Mouse (Mus musculus) forebrain, postnatal 0 days (tissue): Measurements from ENCODE around the gene Zswim1. TPM values are rescaled to one million over a fixed set of nuclear protein-coding genes. Genes with fewer than 3 reads are reported as not detected.
"Not testable (repeated sequence)": the region's sequence is repeated elsewhere in the genome, so short reads cannot be mapped to it uniquely, and the experiment has no call there.

Experiments used
- ATAC-seq: fragments of 200-750 bp; cut with Nextera tagmentation; 2 replicates; pipeline ENCODE4 v1.8.0; 2017; ENCODE audit warnings: mild to moderate bottlenecking, moderate library complexity
- DNase-seq: peaks from one replicate; pipeline ENCODE4 v3.0.0-alpha.2; 2015
- H3K27ac ChIP-seq: fragments of 300-500 bp; sonication (generic); 2 replicates; pipeline ENCODE4 v1.5.1; 2014; ENCODE audit warnings: low read depth, mild to moderate bottlenecking, antibody characterized with exemption, low read length, moderate library complexity, mixed read lengths
- H3K27me3 ChIP-seq: fragments of 300-500 bp; sonication (generic); 2 replicates; pipeline ENCODE4 v1.6.1; 2014; ENCODE audit warnings: mild to moderate bottlenecking, low read length, mixed read lengths; ENCODE audit not compliant: insufficient read depth
- H3K36me3 ChIP-seq: fragments of 300-500 bp; sonication (generic); 2 replicates; pipeline ENCODE4 v1.6.1; 2014; ENCODE audit warnings: mild to moderate bottlenecking, moderate library complexity; ENCODE audit not compliant: insufficient read depth
- H3K4me1 ChIP-seq: fragments of 300-500 bp; sonication (generic); 2 replicates; pipeline ENCODE4 v1.6.1; 2014; ENCODE audit warnings: antibody characterized with exemption; ENCODE audit not compliant: insufficient read depth
- H3K4me2 ChIP-seq: fragments of 300-500 bp; sonication (generic); 2 replicates; pipeline ENCODE4 v1.6.1; 2014; ENCODE audit warnings: low read depth, mild to moderate bottlenecking, moderate library complexity
- H3K4me3 ChIP-seq: fragments of 300-500 bp; sonication (generic); 2 replicates; pipeline ENCODE4 v1.5.1; 2014; ENCODE audit warnings: low read depth, low read length, mixed read lengths
- H3K9ac ChIP-seq: fragments of 300-500 bp; sonication (generic); 2 replicates; pipeline ENCODE4 v1.6.1; 2014; ENCODE audit warnings: mild to moderate bottlenecking
- H3K9me3 ChIP-seq: fragments of 300-500 bp; sonication (generic); 2 replicates; pipeline ENCODE4 v1.6.1; 2016; ENCODE audit warnings: low read length
- CTCF ChIP-seq: sonication (generic); IDR thresholded peaks from 2 replicates; pipeline ENCODE4 v1.5.1; 2016; ENCODE audit warnings: antibody characterized with exemption, control low read depth, low read depth
- WGBS: fragments of 180-500 bp; shearing (Covaris S2); extraction: QIAGEN DNeasy Blood & Tissue Kit; methylation state at CpG from one replicate; pipeline ENCODE4 v1.1.7; 2014; 5-methylcytosine and 5-hydroxymethylcytosine counted together
- polyA plus RNA-seq: library from polyadenylated mRNA; unstranded; fragments of >200 nt; fragmentation: Nextera tagmentation; extraction: Ambion mirVana; gene quantifications from 2 replicates; pipeline ENCODE4 v1.2.1, GENCODE M21; 2015
- total RNA-seq: library from RNA; depleted of rRNA; stranded (reverse); fragments of >200 nt; gene quantifications from 2 replicates; pipeline ENCODE4 v1.2.3, GENCODE M21; 2014

Gene Zswim1
- total and polyA plus RNA-seq, 2 experiments from 2014 or later = 18.6 to 32.6 TPM

- 0 out of 2 replicates have a peak, but pooled peaks cover 14% of the 10 kb centered on the region for H3K4me1 ChIP-seq
- 3% methylated on average over 19 of the region's 19 CpGs for WGBS
- H3K9me3 ChIP-seq = no peaks in the 10 kb centered on the region
- ATAC-seq (no peak), DNase-seq (no peak)
- H3K36me3 ChIP-seq = no peaks in the 10 kb centered on the region
- no peak for TF ChIP-seq CTCF
- H3K27ac ChIP-seq = no peak overlapping the region
- H3K27me3 ChIP-seq = peaks cover 21% of the 10 kb centered on the region
- no peak overlapping the region for H3K9ac ChIP-seq
- H3K4me2 ChIP-seq = peak overlapping the region; percentile 81
- peak overlapping the region; percentile 38 for H3K4me3 ChIP-seq
These were observed 35.5 kb downstream of the Zswim1 start for GRCm38 (mm10) chr2:164857842-164858553.

GRCm38 (mm10) chr2:164859155-164859554, 36.7 kb downstream of the Zswim1 start:
- Histone ChIP-seq H3K4me1 (0 out of 2 replicates have a peak, but pooled peaks cover 14% of the 10 kb centered on the region), H3K36me3 (no peaks in the 10 kb centered on the region), H3K27ac (no peak overlapping the region), H3K4me3 (no peak overlapping the region), H3K27me3 (peaks cover 21% of the 10 kb centered on the region), H3K4me2 (no peak overlapping the region), H3K9me3 (no peaks in the 10 kb centered on the region), H3K9ac (no peak overlapping the region)
- ATAC-seq (no peak), DNase-seq (no peak)
- TF ChIP-seq CTCF = no peak
- 45% methylated on average over 2 of the region's 2 CpGs for WGBS

DNA sequence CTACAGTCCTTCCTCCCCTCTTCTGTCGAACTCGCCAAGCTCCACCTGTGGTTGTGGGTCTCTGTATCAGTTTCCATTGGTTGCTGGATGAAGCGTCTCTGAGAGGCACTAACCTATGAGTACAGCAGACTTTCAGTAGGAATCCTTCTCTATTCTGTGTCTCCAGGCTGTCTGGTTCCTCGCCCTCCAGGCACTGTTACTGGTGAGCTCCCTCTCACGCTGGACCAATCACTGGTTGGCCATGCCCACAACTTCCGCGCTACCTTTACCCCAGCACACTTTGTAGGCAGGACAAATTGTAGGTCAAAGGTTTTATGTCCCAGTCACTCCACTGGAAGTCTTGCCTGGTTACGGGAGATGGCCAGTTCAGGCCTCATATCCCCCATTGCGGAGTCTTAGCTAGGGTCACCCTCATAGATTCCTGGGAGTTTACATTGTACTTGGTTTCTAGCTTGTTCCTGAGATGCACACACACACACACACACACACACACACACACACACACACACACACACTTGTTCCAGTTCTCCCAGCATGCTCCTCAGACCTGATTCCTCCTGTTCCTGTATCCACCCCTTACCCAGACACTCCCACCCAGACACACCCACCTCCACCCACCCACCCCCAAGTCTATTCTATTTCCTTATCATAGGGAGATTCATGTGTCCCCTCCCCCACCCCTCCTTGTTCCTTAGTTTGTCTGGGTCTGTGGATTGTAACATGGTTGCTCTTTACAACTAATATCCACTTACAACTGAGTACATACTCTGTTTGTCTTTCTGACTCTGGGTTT, 37.4 kb downstream of the Zswim1 start:
- H3K27me3 ChIP-seq = peaks cover 21% of the 10 kb centered on the region
- H3K4me2 ChIP-seq = no peak overlapping the region
- 0 out of 2 replicates have a peak, but pooled peaks cover 14% of the 10 kb centered on the region for H3K4me1 ChIP-seq
- no peak overlapping the region for H3K4me3 ChIP-seq
- WGBS = 63% methylated on average over 9 of the region's 9 CpGs
- no peaks in the 10 kb centered on the region for H3K36me3 ChIP-seq
- H3K9ac ChIP-seq = no peak overlapping the region
- TF ChIP-seq CTCF = no peak
- DNase-seq (no peak), ATAC-seq (no peak)
- no peak overlapping the region for H3K27ac ChIP-seq
- no peaks in the 10 kb centered on the region for H3K9me3 ChIP-seq

DNA sequence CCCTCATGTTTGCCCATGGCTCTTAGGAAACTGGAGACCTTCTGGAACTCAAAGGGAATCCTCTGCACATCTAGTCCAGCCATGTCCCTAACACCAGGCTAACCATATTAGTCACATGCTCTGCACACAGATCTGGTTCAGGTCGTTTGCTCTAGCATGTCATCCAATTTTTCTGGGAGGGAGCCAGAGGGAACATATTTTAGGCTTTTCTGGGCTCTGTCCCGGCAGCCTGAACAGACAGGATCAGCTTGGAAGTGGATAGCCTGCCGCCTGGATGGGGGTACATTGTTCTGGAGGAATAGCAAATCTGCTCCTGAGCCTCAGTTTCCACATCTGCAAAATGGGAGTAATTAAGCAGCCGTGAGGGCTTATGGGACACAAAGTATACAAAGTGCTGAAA, 38.6 kb downstream of the Zswim1 start:
- TF ChIP-seq CTCF = no peak
- Histone ChIP-seq H3K9ac (no peak overlapping the region), H3K4me3 (no peak overlapping the region), H3K9me3 (no peaks in the 10 kb centered on the region), H3K27ac (no peak overlapping the region), H3K4me2 (no peak overlapping the region), H3K4me1 (0 out of 2 replicates have a peak, but pooled peaks cover 14% of the 10 kb centered on the region), H3K36me3 (no peaks in the 10 kb centered on the region), H3K27me3 (peaks cover 21% of the 10 kb centered on the region)
- WGBS = 64% methylated on average over 4 of the region's 4 CpGs
- ATAC-seq (no peak), DNase-seq (no peak)

GRCm38 (mm10) chr2:164862179-164862861, 39.8 kb downstream of the Zswim1 start:
- 0 out of 2 replicates have a peak, but pooled peaks cover 5% of the 10 kb centered on the region for H3K4me1 ChIP-seq
- H3K9ac ChIP-seq = no peak overlapping the region
- H3K4me3 ChIP-seq = no peak overlapping the region
- ATAC-seq = peak; percentile 32; the same call in 1 of the 2 replicates
- peak; percentile 59 for DNase-seq
- H3K9me3 ChIP-seq = no peaks in the 10 kb centered on the region
- no peak overlapping the region for H3K4me2 ChIP-seq
- H3K27ac ChIP-seq = 0 out of 2 replicates have a peak overlapping the region, but pooled peaks have one; percentile 21
- peaks cover 15% of the 10 kb centered on the region for H3K27me3 ChIP-seq
- no peak for TF ChIP-seq CTCF
- H3K36me3 ChIP-seq = no peaks in the 10 kb centered on the region
- 34% methylated on average over 9 of the region's 9 CpGs for WGBS

- ATAC-seq, H3K4me2 ChIP-seq, DNase-seq, H3K27ac ChIP-seq, H3K27me3 ChIP-seq, H3K4me3 ChIP-seq, H3K9me3 ChIP-seq, H3K4me1 ChIP-seq, H3K36me3 ChIP-seq, H3K9ac ChIP-seq: not testable (repeated sequence)
- 89% methylated on average over 7 of the region's 9 CpGs for WGBS
These were observed 40.9 kb downstream of the Zswim1 start for GRCm38 (mm10) chr2:164863411-164863810.
